Mouse (Mus musculus) spleen, postnatal 4 days (tissue): ENCODE measurements around the gene Tmem151b.

Experiments
- DNase-seq, 2 experiments: peaks; one replicate each; pipeline ENCODE4 v3.0.0; 2022; ENCODE audit warnings: low spot score in 2 of 2

Tmem151b gene

GRCm38 (mm10) chr17:45564531-45565084 lies 15.1 kb upstream of the Tmem151b start:
- DNase-seq: no peak

DNA sequence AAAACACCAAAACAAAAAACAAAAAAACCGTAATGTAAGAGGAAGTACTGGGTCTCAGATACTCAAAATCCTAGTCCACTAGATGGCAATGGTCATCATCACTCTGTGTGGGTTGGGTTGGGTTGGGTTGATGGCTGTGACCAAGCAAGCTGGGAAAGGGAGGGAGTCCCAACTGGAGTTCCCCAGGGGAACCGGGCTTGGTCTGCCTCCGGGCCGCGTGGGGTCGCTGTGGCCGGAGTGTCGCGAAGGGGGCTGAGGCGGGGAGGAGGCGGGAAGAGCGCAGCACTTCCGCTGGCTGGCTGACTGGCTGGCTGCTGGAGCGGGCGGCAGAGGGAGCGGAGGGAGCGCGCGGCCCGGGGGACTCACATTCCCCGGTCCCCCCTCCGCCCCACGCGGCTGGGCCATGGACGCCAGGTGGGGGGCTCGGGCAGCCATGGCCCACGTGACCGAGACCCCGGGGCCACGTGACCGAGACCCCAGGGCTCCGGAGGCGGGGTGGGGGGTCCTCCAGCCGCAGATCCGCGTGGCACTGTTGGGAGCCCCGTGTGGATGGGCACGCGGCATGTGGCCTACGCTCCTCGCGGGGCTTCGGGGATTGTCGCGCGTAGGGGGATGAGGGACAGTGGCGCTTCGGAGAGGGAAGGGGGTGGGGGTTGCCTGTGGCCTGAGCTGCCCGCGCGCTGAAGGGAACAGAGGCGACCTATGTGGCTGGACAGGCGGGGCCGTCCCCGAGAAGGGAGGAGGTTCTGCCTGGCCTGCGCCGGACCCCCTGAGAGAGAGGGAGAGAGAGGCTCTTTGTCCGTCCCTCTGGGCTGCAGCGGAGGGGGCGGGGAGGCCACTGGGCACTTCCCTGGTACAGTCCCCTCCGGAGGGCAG lies 14.4 kb upstream of the Tmem151b start, which contains the start of gene Slc35b2:
Slc35b2 (plus strand) TSS at position 220 of the 876 bp plus-strand sequence.
- peak; percentile 88 to 95 for DNase-seq

- no peak for DNase-seq
These were observed 13.7 kb upstream of the Tmem151b start for GRCm38 (mm10) chr17:45563216-45563615.

- no peak for DNase-seq
These were observed 10.5 kb upstream of the Tmem151b start for GRCm38 (mm10) chr17:45559732-45560525.

GRCm38 (mm10) chr17:45557998-45558862 lies 8.8 kb upstream of the Tmem151b start:
- peak; percentile 25 to 74 for DNase-seq

DNA sequence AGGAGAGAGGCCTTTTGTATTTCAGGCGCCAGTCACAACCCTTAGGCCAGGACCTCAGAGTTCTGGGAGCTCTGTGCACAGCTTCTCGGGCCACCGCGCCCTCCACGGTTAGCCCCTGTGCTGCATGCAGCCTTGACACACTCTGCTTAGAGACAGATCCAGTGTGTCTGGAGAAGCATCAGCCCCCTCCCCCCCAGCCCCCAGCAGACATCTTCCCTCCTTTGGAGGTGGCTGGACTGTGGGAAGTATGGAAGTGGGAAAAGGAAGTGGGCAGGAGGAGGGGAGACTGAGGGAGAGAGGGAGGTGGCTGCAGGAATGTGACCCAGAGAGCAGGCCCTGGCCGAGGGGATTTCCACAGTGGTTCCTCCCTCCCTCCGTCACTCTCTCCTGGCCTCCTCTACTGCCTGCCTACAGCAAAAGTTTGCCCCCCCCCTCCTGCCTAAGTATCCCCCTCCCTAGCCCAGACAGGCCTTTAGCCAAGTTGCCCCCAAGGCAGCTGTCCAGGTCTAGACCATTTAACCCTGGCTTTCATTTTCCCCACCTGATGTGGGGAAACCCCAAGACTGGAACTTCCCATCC lies 7.9 kb upstream of the Tmem151b start:
- DNase-seq: peak in 1 of 2 experiments; percentile 31

- DNase-seq: peak in 1 of 2 experiments; percentile 38
These were observed 7.2 kb upstream of the Tmem151b start for GRCm38 (mm10) chr17:45556514-45557245.

- no peak for DNase-seq
These were observed 6.6 kb upstream of the Tmem151b start for GRCm38 (mm10) chr17:45556107-45556489.

DNA sequence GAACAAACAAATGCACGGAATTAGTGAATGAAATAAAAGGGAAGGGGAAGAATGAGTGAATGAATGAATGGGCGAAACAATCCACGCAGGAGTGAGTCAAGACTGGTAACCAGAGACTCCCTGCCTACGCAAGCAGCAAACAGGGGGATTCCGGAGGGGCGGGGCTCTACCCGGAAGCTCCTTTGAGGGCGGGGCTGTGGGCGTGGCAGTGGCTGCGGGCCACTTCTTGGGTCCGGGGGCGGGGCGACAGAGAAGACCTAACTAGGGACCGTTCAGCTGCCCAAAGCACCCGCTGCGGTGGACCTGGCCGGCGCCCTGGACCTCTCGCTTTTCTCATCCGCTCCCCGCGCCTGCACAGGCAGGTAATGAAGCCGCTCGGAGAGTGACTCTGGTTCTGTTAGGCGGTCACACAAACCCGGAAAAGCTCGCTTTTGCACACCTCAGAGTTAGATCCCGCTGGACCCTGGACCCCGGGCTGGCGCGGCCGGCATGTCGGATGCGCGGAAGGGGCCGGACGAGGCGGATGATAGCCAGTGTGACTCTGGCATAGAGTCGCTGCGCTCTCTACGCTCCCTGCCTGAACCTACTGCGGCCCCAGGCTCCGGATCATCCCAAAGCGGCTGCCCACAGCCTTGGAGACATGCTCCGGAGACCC lies 6.1 kb upstream of the Tmem151b start, which contains the start of gene Nfkbie:
Nfkbie (plus strand) TSS at position 252 of the 655 bp plus-strand sequence.
- peak; percentile 94 to 97 for DNase-seq

GRCm38 (mm10) chr17:45554420-45554819 lies 4.9 kb upstream of the Tmem151b start:
- no peak for DNase-seq

DNA sequence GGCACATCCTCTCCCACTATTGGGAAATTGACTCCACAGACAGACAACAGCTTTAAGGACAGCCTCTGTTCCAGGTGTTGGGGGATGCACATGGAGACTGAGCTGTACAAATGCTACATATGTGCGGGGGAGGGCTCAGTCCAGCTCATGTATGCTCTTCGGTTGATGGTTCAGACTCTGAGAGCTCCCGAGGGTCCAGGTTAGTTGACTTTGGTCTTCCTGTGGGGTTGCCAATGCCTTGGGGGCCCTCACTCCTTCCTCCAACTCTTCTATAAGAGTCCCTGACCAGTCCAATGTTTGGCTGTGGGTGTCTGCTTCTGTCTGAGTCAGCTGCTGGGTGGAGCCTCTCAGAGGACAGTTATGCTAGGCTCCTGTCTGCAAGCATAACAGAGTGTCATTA lies 3.6 kb upstream of the Tmem151b start:
- no peak for DNase-seq

DNA sequence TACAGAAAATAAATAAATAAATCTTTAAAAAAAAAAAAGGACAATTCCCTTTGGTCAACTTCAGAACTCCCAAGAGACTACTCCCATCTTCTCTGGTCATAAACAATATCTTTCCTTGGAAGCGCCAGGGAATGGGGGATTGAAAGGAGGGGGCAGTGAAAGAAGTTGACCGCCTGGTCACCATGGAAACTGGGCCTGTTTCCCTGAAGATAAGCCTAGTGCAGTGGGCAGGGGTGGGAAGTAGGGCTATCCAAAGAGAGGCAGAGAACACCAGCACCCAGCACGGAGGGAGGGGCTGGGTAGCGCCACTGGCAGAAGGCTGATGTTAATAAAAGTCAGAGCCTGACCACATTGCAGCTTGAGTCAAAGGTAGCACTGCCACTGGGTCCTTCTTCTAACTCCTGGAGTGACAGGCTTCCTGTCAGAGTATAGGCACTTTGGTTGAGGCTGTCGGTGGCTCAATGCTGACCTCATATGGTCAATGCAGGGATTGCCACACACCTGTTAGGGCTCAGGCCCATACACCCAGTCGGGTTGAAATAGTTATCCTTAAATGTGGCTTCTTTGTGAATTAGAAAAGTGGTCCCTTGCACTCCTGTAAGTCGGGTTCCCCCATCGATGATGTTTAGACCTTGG lies 2.5 kb upstream of the Tmem151b start:
- DNase-seq: peak; percentile 71 to 85

GRCm38 (mm10) chr17:45551249-45551796 lies 1.8 kb upstream of the Tmem151b start:
- no peak for DNase-seq

GRCm38 (mm10) chr17:45550253-45550652 lies 776 bp upstream of the Tmem151b start:
- DNase-seq: no peak

DNA sequence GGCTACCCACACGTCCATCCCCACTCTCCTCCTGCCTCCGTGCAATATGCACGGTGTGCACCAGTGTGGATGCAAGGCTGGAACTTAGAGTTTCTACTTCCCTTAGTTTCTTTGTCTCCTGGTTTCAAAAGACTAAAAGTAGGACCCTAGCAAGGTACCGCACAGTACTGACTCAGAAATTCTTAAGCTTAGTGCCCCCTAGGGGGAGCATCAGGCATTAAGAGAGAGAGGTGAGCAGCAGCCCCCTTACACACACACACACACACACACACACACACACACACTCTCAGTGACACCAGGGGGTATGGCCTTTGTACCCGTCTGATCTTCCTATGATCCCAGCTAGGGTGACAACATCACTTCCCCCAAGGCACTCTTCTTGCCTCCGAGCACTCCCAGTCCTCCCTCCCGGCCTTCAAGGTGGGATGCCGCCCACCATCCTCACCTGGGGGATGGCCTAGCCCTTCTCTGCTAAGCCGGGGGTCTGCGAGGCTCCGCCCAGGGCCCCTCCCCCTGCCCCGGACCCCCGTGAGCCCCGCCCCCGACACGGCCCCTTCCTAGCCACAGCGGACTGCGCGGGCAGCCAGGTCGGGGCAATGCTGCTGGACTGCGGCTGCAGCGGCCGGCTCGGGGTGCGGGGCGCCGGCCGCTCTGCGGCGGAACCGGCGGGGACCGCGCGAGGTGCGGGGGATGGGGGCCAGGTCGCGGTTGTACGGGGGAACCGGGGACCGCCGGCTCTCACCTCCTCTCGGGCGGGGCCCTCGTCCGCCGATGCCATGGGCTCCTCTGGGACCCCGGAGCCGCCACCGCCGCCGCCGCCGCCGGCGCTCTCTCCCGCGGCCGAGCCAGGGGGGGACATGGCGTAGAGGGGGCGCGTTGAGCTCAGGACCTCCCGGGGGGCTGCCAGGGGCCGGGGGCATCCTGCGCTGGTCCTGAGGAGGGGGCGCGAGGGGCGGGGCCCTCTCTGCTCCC lies 650 bp downstream of the Tmem151b start:
- no peak for DNase-seq

- DNase-seq: no peak
These were observed 1.9 kb downstream of the Tmem151b start for GRCm38 (mm10) chr17:45547461-45548190.

GRCm38 (mm10) chr17:45546941-45547340 lies 2.5 kb downstream of the Tmem151b start:
- DNase-seq: no peak
